Mouse (Mus musculus): ENCODE data around the gene Slc23a2. TPM values are rescaled to one million over a fixed set of nuclear protein-coding genes. Genes with fewer than 3 reads are reported as not detected.

Gene Slc23a2
- total RNA-seq, 4 experiments from 2014 or later: 14.5 to 19.5 (median 16.1) TPM

DNA sequence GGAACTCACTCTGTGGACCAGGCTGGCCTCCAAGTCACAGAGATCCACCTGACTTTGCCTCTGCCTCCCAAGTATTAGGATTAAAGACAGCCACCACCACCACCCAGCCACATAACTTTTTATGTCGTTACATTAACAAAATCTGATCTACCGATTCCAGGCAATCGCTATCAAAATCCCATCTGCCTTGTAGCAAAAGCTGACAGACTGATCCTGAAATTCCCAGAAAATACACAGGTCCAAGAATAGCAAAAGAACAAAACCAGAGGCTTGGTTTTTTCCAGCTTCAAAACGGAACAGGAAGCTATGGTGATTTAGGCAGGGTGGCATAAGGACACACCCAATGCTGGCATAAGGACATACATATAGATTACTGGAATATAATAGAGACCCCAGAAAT, 10.2 kb downstream of the Slc23a2 start:
- DNase-seq (ENCODE audit: low spot score): no peak

DNA sequence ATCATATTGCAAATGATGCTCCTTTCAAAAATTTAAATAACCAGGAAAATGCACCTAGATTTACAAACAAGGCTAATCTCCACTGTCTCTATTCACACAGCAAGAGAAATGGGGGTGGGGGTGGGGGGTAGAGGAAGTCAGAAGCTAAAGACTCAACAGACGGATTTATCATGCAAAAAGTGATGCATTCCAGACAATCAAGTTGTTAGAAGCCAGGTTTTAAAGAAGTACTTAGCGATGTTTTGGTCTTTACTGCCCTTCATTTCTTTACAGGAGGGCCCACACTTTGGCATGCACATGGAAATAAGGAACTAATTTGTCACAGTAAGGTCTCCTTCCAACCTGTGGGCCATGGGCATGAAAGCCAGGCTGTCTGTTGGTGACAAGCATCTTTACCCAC, 11.5 kb downstream of the Slc23a2 start:
- no peak for DNase-seq (ENCODE audit: low spot score)

DNA sequence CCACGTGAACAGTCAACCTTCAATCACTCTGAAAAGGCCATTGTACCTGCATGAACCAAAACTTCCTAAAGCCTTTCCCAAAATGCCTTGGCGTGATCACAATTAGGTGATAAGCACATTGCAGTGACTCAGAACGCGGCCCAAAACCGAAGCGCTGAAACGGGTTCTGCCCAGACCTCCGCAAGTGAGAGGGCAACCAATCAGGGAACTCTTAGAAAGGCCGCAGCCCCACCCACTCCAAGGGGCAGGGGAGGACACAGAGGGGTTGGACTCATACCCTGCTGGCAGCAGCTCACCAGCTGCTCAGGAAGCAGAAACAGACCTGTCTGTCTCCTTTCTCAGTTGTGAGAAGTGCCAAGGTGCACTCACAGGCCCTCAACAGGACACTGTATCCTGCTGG, 13.6 kb downstream of the Slc23a2 start:
- peak; percentile 66 for DNase-seq (ENCODE audit: low spot score)

DNA sequence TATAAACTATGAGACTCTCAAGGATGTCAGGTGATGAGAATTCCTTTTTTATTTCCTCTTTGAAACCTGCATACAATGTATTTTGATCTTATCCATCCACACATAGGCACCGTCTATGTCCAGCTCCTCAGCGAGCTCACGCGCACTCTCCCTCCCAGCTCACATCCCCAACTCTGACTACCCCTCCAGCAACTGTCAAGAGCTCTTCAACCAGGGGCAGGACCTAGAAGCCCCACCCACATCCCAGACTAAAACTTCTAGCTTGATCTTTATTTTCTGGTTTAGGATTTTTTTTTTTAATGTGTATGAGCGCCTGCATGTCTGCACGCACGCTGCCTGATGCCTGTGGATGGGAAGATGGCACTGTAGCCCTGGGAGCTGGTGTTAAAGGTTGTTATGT, 14.9 kb downstream of the Slc23a2 start:
- no peak for DNase-seq (ENCODE audit: low spot score)

DNA sequence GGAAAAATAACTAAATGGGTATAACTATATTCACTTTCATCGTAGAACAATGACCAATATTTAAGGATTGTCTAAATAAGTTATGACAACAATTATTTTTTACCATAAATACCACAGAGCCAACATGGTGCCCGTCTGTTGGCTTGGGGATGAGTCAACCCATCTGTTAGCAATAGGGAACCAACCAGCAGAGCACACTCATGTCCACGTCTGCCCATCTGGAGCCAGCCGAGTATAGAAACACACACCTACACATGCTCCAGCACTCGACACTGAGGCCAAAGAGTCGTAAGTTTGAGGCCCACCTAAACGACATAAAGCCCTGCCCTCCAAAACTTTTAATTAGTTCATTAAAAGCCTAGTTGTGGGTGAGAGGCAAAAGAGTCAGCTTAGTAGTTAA, 15.7 kb downstream of the Slc23a2 start:
- no peak for DNase-seq (ENCODE audit: low spot score)

DNA sequence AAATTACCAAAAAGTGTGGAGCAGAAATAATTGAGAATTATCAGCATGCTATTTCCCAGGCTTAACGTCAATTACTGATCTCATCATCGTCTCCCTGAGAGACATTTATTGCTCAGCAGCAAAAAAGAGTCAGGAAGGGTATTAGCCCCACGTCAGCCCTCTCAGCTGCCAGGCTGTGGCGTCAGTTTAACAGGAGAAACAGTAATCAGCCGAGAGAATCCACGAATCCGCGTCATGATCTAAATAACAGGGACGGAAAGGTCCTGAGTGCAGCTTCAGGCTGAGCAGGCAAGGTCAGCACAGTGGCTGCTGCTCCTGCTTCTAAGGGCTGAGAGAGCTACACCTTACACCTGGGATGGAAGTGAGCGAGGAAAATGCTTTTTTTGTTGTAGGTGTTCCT, 17.0 kb downstream of the Slc23a2 start:
- no peak for DNase-seq (ENCODE audit: low spot score)

DNA sequence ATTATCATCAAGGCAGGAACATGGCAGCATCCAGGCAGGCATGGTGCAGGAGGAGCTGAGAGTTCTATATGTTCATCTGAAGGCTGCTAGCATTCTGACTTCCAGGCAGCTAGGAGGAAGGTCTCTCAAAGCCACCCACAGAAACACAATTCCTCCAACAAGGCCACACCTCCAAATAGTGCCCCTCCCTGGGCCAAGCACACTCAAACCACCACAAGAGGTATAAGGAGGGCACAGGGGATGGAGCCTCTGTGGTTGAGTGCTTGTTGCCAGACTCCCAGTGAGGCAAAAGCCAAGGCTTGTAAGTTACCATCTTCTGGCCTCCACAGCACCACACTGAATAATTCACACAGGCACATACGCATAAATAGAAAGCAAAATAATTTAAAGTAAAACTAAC, 18.6 kb downstream of the Slc23a2 start:
- no peak for DNase-seq (ENCODE audit: low spot score)

DNA sequence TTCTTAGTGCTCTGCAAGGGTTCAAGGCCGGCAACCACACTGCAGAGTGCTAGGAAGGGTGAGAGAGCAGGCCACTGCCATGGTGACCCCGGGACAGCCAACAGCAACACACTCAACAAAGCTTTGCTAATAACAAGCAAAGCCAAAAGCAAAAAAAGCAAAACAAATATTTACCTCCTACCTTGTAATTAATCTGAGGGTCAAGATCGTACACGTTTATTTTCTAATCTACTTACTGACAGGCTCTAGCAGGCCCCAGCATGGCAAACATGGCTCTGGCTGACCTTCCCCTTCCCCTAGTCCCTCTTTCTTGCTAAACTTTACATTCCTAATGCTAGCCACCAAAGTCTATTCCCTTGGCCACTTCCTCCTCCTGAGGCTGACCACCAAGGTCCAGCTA, 21.8 kb downstream of the Slc23a2 start:
- DNase-seq (ENCODE audit: low spot score): no peak

DNA sequence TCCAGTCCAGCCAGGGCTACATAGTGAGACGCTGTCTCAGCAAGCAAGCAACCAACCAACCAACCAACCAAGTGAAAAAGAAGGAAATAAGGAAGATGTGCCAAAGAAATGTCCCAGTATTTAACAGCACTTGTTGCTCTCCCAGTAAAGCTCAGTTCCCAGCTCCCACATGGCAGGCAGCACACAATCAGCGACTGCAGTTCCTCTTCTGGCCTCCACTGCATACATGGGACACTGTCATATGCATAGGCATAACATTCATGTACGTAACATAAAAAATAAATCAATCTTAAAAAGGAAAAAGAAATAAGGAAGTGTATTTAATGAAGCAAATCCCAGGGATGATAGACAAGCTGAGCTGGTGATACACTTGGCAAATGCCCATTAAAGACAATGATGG, 23.9 kb downstream of the Slc23a2 start:
- DNase-seq (ENCODE audit: low spot score): no peak

DNA sequence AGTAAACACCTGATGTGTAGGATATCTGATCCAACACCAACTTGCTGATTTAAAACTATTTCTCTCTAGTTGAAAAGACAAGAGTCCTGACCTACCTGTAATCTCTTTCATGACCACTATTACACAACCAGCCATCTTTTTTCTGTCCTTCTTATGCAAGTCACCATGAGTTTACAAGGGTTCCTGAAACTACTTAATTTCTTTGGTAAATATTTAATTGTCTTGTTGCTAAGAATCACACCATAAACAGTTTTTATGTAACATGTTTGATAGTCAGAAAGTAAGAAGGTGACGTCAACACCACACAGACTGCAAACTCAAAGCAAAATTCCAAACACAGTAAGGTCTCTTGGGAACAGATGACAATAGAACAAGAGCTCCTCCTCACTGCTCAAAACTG, 26.3 kb downstream of the Slc23a2 start:
- no peak for DNase-seq (ENCODE audit: low spot score)

DNA sequence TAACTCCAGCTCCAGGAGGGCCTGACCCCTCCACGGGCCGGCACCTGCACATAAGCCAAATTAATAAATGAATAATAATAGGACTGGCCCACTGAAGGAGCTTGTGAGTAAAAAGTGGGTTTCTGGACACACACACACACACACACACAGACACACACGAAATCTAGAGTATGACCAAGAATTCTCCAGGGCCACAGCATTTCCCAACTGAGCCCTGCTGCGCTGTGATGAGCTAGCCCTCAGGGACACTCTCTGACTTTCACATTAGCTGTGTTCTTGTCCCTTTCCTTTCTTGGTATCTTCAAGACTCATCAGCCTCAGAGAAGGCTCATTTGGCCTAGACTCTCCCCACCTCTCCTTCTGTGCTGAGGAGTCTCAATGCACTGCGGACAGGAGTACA, 29.0 kb downstream of the Slc23a2 start:
- DNase-seq (ENCODE audit: low spot score): no peak

DNA sequence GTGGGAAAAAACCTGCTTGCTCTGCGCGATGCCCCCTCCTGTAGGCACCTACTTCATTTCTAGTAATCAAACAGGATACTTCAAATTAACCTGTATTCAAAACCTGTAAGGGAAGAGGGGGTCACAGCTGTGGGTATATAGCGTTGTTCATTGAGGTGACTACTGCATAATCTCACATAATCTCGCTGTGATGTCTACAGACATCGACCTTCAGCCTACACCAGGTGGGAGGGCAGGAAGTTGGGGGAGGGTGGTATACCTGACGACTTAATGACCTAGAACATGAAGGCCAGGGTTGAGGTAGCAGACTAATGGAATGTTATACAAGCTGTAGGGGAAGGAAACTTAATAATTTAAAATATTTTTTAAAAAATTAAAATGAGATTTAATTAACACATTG, 29.6 kb downstream of the Slc23a2 start:
- DNase-seq (ENCODE audit: low spot score): no peak

DNA sequence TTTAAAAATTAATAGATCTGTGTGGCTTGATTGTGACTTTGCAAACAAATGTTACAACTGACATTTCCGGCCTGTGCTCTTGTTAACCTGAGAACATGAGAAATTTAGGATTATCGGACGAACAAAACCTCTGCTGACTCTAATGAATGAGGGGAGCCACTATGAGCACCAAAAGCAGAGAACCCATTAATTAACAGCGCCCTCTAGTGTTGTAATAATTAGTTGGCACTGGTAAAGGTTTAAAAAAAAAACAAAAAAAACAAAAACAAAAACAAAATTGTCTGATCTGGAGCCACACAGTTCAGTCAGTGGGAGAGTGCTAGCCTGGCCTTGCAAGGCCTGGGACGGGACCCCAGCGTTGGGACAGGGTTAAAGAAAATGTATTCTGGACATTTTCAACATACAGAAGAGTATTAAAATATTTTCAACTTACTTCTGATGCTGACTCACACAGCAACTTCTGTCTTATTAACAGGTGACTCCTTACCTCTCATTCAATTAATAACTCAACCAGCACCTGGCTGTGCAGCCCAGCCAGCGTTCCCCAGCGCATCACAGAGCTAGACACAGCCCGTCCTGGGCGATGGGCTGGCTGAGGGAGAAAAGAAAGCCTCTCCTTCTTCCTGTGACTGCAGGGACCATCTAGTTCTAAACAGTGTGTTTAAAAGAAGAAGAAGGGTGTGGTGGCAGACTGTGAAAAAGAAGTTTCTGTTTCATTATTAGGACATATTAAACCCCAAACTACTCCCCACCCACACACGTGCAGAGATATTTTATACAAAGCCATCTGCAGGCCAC, 30.7 kb downstream of the Slc23a2 start:
- DNase-seq (ENCODE audit: low spot score): peak; percentile 61

DNA sequence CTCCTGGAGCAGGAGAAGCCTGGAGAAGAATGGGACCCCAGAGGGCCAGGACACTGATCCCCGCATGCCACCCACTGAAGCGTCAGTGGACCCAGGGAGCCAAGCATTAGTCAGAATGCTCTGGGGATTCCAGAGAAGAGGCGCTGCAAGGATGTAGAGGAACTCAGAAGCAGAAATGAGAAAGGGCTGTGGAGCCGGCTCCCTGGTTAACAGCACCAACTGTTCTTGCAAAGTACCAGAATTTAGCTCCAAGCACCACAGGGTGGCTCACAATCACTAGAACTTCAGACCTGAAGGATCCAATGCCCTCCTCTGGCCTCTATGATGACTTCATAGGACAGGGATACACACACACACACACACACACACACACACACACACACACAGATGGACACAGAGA, 32.6 kb downstream of the Slc23a2 start:
- no peak for DNase-seq (ENCODE audit: low spot score)

DNA sequence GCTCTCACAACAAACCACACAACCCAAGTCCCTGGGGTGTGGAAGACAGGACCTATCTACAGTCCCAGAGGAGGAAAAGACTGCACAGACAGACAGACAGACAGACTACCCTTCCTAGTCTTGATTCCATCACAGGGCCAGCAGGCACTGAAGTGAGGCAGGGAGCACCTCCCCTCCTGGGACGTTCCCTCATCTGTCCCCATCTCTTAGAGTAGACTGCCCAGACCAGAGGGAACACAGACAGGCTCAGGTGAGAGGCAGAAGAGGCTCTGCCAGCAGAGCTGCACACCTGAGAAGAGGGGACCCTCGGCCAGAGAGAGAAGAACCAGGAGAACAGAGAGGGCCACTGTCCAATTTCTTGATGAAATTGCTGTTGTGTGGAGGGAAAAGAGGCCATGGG, 33.0 kb downstream of the Slc23a2 start:
- DNase-seq (ENCODE audit: low spot score): no peak

DNA sequence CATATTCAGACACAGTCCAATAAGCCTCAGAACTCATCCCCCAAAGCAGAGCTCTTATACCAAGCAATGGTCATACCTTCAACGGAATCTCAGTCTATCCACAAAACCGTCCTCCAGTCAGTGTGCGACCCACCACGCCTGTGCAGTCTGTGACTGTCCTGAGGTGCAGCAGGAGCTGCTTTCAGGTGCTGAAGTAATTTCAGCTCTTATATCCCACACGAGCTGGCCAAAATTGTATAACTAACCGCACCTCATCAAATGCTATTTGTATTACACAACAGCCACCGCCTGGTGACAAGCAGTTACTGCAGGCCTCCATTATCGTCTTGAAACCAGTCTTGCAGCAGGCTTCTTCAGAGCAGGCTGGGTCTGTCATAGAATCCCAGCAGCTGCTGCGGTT, 33.6 kb downstream of the Slc23a2 start:
- peak; percentile 74 for DNase-seq (ENCODE audit: low spot score)

DNA sequence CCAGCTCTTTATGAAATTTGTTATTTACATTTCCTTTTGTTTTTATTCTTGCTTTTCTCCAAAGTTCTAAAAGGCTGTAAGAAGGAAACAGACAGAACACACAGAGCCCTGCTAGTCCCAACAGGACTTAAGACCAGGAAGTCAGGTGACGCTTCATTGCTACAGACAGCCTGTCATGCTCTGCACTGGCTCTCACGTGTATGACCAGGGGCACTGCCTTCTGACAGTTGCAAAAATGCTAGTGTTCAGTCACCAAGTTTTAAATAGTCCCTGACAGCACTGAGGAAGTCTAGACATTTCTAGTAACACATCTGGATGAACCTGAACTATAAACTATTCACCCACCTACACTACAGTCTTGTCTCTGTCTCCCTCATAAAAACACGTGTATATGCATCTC, 34.2 kb downstream of the Slc23a2 start:
- no peak for DNase-seq (ENCODE audit: low spot score)

DNA sequence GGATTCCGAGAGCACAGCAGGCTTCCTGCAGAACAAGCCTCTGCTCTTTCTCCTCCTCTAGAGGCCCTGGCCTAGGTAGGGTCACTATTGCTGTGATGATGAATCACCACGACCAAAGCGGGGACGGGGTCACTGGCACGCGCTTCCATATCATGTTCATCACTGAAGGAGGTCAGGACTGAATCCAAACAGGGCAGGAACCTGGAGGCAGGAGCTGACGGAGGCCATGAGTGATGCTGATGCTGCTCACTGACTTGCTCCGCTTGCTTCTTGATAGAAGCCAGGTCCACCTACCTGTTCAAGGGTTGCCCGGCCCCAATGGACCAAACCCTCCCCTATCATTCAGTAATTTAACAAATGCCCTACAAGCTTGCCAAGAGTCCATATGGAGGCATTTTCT, 35.9 kb downstream of the Slc23a2 start:
- no peak for DNase-seq (ENCODE audit: low spot score)

DNA sequence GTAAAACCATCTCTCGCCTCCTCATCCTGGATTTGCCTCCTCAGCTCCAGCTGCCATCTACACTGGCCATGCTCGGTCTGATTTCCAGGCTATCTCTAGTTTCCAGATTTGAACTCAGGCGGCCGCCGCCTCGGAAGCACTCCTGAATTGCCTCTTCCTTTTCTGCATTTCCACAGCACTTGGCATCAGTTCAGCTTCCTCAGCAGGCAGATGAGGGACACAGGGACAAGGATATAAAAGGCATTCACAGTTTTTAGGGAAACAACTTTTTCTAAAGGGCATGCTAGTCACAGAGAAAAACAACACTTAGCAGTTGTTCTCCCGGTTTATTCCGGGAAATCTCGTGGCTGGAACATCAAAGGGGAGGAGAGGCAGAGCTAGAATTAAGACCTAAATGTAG, 37.3 kb downstream of the Slc23a2 start:
- peak; percentile 80 for DNase-seq (ENCODE audit: low spot score)

DNA sequence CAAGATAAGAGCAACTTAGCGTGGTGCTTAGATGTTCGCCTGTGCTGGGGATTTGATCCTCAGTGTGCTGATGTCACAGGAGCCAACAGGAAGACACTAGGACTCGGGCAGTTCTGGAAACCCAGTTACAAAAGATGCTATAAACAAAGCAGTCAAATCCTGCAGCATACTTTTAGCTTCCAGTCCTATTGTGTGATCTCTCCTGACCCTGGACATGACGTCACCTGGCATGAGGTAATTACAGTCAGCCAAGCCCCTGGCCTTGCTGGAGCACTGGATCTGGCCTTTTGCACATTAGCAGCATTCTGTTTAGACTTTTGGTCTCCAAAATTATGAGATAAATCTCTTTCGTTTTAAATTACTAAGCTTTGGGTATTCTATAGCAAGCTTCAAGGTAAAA, 38.8 kb downstream of the Slc23a2 start:
- DNase-seq (ENCODE audit: low spot score): peak; percentile 58

DNA sequence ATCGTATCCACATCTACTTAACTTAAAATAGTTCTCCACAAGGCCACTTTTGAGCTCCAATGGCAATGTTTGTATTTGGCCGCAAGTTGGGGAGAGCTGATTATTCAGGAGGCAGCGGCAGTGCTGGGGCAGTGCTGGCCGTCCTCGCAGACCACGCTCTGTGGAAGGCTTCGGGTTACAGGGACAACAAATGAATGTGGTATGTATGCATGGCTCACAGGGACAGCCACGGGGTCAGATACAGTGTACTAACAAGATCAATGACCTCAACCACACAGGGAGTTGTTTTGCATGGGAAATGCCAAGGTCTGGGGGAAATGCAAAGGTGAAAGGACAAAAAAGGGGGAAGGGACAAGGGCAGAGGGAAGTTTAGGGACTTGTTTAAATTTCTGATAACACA, 41.6 kb downstream of the Slc23a2 start:
- DNase-seq (ENCODE audit: low spot score): no peak

DNA sequence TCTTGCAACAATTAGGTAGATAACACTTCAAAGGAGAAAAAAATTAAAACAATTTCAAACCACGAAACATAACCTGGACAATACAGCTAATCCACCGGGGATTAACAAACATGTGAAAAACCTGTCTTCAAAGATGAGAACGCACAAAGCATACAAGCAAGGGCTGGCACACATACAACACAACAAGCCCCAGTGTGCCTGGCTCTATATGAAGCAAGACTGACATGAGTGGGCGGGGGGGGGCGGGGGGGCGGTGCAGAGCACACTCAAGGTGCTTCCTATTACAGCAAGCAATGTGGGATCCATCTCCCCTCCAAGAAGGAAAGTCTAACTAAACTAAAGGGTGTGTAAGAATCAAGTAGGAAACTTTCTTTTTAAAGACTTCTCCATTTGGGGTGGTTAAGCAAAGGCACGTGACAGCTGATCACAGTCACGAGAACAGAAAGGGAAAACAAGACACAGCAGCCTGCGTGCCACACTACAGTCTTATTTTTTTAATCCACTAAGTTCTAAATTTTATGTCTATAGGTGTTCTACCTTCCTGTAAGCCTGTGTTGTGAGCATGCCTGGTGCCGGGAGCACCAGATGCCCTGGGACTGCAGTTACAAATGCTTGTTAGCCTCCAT, 42.3 kb downstream of the Slc23a2 start:
- no peak for DNase-seq (ENCODE audit: low spot score)

DNA sequence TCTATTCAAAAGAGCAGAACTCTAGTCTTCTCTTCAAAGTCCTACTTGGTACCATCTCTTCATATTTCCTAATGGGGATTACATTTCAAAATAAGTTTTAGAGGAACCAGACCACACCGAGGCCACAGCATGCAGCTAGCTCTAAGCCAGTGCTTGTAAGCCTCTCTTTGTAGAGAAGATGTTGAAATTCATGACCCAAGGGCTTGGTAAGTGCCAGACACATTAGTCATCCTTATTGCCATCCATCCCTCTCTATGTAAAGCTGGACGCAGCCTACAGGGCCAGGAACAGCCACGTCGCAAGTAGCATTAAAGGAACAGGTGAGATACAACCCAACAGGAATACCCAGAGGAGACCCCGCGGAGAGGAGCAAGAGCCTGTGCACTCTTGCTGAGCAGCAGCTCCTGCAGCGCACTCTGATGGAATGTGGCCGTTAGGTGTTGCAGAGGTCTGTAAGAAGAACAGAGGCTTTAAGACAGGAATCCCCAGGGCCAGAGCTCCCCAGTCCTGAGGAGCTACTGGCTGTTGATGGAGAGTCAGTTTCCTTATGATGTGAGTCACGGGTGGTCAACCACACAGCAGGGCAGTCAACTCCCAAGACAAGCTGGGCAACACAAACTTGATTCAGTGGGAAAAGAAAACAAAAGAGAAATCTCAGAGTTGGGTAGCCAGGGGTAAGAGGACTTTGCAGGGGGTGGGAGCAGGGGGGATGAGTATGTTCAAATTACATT, 45.8 kb downstream of the Slc23a2 start:
- DNase-seq (ENCODE audit: low spot score): no peak
